Mouse (Mus musculus): ENCODE measurements around the gene Tbx10. TPM values are rescaled to one million over a fixed set of nuclear protein-coding genes. Genes with fewer than 3 reads are reported as not detected.
"Not testable (repeated sequence)": the region's sequence is repeated elsewhere in the genome, so short reads cannot be mapped to it uniquely, and the experiment has no call there.

Gene Tbx10
- polyA plus RNA-seq, 1 experiment from 2014 or later = 0.17 TPM

DNA sequence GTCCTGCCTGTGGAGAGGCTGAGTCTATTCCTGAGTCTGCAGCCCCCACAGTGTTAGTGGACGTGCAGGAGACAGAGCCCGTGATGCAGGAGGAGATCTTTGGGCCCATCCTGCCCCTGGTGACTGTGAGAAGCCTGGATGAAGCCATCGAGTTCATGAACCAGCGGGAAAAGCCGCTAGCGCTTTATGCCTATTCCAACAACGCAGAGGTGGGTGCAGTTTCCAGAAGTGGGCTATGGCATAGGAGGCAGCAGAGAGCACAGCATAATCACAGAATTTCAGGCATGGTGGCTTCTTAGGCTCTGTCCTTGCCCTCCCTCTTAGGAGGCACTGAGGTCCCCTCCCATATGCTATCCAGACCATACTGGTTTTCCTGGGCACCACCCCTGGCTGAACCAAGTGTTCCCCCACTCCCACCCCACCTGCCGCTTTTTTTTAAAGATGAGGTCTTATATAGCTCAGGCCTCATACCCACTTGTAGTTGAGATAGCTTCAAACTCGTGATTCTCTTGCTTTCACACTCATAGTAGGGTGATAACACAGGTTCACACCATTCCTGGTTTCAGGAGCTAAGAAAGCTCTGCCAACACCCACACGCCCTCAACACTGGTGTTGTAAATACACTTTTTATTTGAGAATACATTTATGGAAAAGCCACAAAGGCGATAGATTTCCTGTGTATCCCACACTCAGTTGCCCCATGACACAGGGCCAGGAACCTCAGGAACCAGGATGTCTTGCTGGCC lies 26.0 kb upstream of the Tbx10 start:
- Histone ChIP-seq H3K4me1 (ENCODE audit: control insufficient read depth, insufficient read depth, low read length) (peaks cover 4% of the 10 kb centered on the region; the same call in 1 of the 2 replicates), H3K27me3 (ENCODE audit: control insufficient read depth, insufficient read depth, low read length) (no peaks in the 10 kb centered on the region), H3K9ac (ENCODE audit: low read length) (no peak overlapping the region), H3K27ac (ENCODE audit: low read length) (no peak overlapping the region), H3K36me3 (ENCODE audit: control insufficient read depth, insufficient read depth, low read length) (no peaks in the 10 kb centered on the region), H3K4me2 (ENCODE audit: low read depth, low read length) (no peak overlapping the region), H3K9me3 (replicated peaks; ENCODE audit: control insufficient read depth, low read length) (no peaks in the 10 kb centered on the region), H3K4me3 (replicated peaks; ENCODE audit: low read length) (no peak overlapping the region)
- no peak for ATAC-seq (ENCODE audit: insufficient read depth, low FRiP score)
- 70% methylated on average over 11 of the region's 11 CpGs for WGBS

DNA sequence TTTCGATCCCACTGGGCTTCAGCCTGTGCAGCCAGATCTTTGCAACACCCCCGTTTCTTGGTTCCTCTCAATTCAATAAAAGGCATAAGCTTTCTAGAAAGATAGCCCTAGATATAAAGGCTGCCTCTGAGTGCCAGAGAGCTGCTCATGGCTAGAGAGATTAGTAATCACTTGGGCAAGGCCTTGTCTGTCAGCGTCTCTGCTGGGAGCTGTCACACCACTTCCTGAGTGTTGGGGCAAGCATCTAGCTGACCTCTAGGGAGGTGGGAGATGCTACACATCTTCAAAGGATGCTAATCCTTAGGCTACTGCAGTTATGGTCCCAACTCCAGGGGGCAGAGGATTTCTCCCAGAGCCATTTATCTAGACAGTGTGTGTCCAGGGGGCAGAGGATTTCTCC lies 25.3 kb upstream of the Tbx10 start:
- no peak overlapping the region for H3K27ac ChIP-seq (ENCODE audit: low read length)
- H3K9ac ChIP-seq (ENCODE audit: low read length) = no peak overlapping the region
- H3K27me3 ChIP-seq (ENCODE audit: control insufficient read depth, insufficient read depth, low read length) = no peaks in the 10 kb centered on the region
- H3K4me3 ChIP-seq (replicated peaks; ENCODE audit: low read length) = no peak overlapping the region
- peaks cover 4% of the 10 kb centered on the region; the same call in 1 of the 2 replicates for H3K4me1 ChIP-seq (ENCODE audit: control insufficient read depth, insufficient read depth, low read length)
- WGBS = 56% methylated on average over 3 of the region's 3 CpGs
- no peak for ATAC-seq (ENCODE audit: insufficient read depth, low FRiP score)
- no peaks in the 10 kb centered on the region for H3K9me3 ChIP-seq (replicated peaks; ENCODE audit: control insufficient read depth, low read length)
- H3K36me3 ChIP-seq (ENCODE audit: control insufficient read depth, insufficient read depth, low read length) = no peaks in the 10 kb centered on the region
- no peak overlapping the region for H3K4me2 ChIP-seq (ENCODE audit: low read depth, low read length)

DNA sequence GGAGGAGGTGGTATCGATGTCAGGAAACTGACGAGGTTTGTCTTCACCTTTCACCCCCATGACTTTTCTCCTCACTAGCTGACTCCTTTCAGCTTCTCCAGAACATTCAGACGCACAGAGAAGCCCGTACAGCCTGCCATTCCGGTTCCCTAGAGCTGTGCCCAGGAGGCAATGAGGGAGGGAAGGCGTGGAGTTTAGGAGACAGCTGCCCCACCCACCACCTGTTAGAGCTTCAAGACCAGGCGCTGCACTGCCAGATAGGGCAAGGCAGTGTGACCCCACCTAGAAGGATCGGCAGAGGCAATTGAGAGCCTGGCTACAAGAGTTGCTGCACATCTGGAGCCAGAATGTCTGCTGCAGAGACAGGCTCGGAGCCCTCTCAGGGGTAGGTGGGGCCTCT lies 20.3 kb upstream of the Tbx10 start, which contains the start of gene Aldh3b2:
TSS of gene Aldh3b2 (plus strand) at position 100 of the 400 bp plus-strand sequence.
- H3K27ac ChIP-seq (ENCODE audit: low read length) = peak within 1 kb of the TSS; percentile 40

DNA sequence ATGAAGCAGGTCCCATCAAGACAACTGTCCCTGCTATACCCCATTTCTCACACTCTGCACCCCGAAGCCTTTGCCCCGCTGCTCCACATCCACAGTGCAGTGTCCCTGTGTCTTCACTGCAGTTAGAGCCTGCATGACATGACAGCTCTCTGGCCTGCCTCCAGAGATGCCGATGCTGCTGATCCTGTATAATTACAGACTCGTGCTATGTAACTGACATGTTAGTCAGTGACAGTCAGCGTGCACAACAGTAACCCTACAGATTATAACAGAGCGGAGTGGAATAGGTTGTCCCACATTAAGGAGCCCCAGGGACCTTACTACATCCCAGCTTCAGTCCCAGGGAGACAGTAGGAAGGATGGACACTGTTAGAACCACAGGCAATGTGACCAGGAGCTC lies 17.9 kb upstream of the Tbx10 start:
- H3K36me3 ChIP-seq (ENCODE audit: control insufficient read depth, insufficient read depth, low read length); H3K4me1 ChIP-seq (ENCODE audit: control insufficient read depth, insufficient read depth, low read length); H3K27me3 ChIP-seq (ENCODE audit: control insufficient read depth, insufficient read depth, low read length); H3K4me3 ChIP-seq (replicated peaks; ENCODE audit: low read length); ATAC-seq (ENCODE audit: insufficient read depth, low FRiP score); H3K4me2 ChIP-seq (ENCODE audit: low read depth, low read length); H3K27ac ChIP-seq (ENCODE audit: low read length); H3K9me3 ChIP-seq (replicated peaks; ENCODE audit: control insufficient read depth, low read length); H3K9ac ChIP-seq (ENCODE audit: low read length): not testable (repeated sequence)
- 76% methylated on average over 6 of the region's 6 CpGs for WGBS

More for the DNA sequence above, 20.3 kb upstream of the Tbx10 start, which contains the start of gene Aldh3b2:
- H3K4me1 ChIP-seq (ENCODE audit: control insufficient read depth, insufficient read depth, low read length) = peaks cover 4% of the 10 kb centered on the region; the same call in 1 of the 2 replicates
- peak within 1 kb of the TSS; percentile 17; the same call in 1 of the 2 replicates for H3K4me2 ChIP-seq (ENCODE audit: low read depth, low read length)
- peak; percentile 87; the same call in 1 of the 2 replicates for ATAC-seq (ENCODE audit: insufficient read depth, low FRiP score)
- WGBS = 26% methylated on average over 9 of the region's 9 CpGs
- no peaks in the 10 kb centered on the region for H3K27me3 ChIP-seq (ENCODE audit: control insufficient read depth, insufficient read depth, low read length)
- peak within 1 kb of the TSS; percentile 3 for H3K4me3 ChIP-seq (replicated peaks; ENCODE audit: low read length)
- no peaks in the 10 kb centered on the region for H3K9me3 ChIP-seq (replicated peaks; ENCODE audit: control insufficient read depth, low read length)
- no peaks in the 10 kb centered on the region for H3K36me3 ChIP-seq (ENCODE audit: control insufficient read depth, insufficient read depth, low read length)
- 0 out of 2 replicates have a peak within 1 kb of the TSS, but pooled peaks have one; percentile 43 for H3K9ac ChIP-seq (ENCODE audit: low read length)

DNA sequence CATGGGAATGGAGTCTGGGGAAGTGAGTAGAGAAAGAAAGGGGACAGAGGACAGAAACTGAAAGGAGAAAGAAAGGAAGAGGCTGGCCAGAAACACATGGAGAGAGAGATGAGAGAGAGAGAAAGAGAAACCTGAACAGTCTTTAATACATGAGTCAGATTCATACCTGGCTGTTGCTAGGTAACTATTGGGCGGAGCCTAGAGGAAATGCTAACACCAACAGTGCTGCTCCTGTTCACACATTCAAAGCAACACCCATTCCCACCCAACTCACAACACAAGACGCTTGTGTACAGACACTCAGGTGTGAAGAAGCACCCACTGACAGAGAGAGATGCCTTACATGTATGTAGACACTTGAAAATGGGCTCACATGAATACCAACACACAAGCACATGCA lies 16.7 kb upstream of the Tbx10 start:
- Histone ChIP-seq H3K27me3 (ENCODE audit: control insufficient read depth, insufficient read depth, low read length) (no peaks in the 10 kb centered on the region), H3K9ac (ENCODE audit: low read length) (no peak overlapping the region), H3K4me2 (ENCODE audit: low read depth, low read length) (no peak overlapping the region), H3K4me3 (replicated peaks; ENCODE audit: low read length) (no peak overlapping the region), H3K9me3 (replicated peaks; ENCODE audit: control insufficient read depth, low read length) (no peaks in the 10 kb centered on the region), H3K27ac (ENCODE audit: low read length) (no peak overlapping the region; the same call in 1 of the 2 replicates), H3K4me1 (ENCODE audit: control insufficient read depth, insufficient read depth, low read length) (0 out of 2 replicates have a peak, but pooled peaks cover 2% of the 10 kb centered on the region), H3K36me3 (ENCODE audit: control insufficient read depth, insufficient read depth, low read length) (no peaks in the 10 kb centered on the region)
- no peak for ATAC-seq (ENCODE audit: insufficient read depth, low FRiP score)
- 61% methylated on average over 2 of the region's 2 CpGs for WGBS

DNA sequence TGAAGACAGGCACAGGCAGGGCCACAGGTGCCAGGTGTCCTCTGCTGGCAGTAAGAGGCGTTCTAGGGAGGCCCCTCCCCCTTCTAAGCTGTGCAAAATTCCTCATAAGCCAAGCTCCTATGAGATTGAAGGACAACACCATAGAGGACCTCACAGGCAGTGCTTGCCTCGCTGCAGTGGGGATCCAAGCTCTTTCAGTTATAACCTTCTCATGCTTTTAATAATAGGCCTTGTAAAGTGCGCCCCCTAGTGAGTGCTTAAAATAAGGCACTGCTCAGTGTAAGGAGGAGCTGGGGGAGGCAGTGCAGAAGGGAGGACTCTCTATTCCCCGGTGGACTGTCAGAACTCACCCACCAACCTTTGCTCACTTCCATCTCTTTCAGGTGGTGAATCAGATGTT lies 12.2 kb upstream of the Tbx10 start:
- H3K9ac ChIP-seq (ENCODE audit: low read length) = no peak overlapping the region; the same call in 1 of the 2 replicates
- no peak overlapping the region for H3K27ac ChIP-seq (ENCODE audit: low read length)
- peak; percentile 74 for ATAC-seq (ENCODE audit: insufficient read depth, low FRiP score)
- no peak overlapping the region for H3K4me3 ChIP-seq (replicated peaks; ENCODE audit: low read length)
- WGBS = 11% methylated on average over 4 of the region's 4 CpGs
- H3K4me2 ChIP-seq (ENCODE audit: low read depth, low read length) = no peak overlapping the region
- H3K9me3 ChIP-seq (replicated peaks; ENCODE audit: control insufficient read depth, low read length) = no peaks in the 10 kb centered on the region
- H3K36me3 ChIP-seq (ENCODE audit: control insufficient read depth, insufficient read depth, low read length) = no peaks in the 10 kb centered on the region
- 0 out of 2 replicates have a peak, but pooled peaks cover 2% of the 10 kb centered on the region for H3K4me1 ChIP-seq (ENCODE audit: control insufficient read depth, insufficient read depth, low read length)
- no peaks in the 10 kb centered on the region for H3K27me3 ChIP-seq (ENCODE audit: control insufficient read depth, insufficient read depth, low read length)

DNA sequence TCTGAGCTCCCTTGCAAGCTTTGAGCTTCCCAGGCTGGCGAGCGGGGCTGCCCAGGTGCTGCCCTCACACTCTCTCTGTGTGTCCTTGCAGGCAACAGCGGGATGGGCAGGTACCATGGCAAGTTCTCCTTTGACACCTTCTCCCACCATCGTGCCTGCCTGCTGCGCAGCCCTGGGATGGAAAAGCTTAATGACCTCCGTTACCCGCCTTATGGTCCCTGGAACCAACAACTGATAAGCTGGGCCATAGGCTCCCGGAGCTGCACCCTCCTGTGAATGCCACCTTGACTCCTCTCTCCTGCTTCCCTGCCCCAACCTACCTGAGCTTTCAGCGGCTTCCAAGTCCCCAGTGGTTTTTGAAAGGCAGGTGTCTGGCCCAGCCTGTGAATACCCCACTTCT lies 11.6 kb upstream of the Tbx10 start:
- no peak overlapping the region for H3K9ac ChIP-seq (ENCODE audit: low read length)
- no peaks in the 10 kb centered on the region for H3K36me3 ChIP-seq (ENCODE audit: control insufficient read depth, insufficient read depth, low read length)
- H3K4me3 ChIP-seq (replicated peaks; ENCODE audit: low read length) = no peak overlapping the region
- no peak overlapping the region for H3K27ac ChIP-seq (ENCODE audit: low read length)
- H3K4me2 ChIP-seq (ENCODE audit: low read depth, low read length) = no peak overlapping the region
- no peaks in the 10 kb centered on the region for H3K9me3 ChIP-seq (replicated peaks; ENCODE audit: control insufficient read depth, low read length)
- H3K4me1 ChIP-seq (ENCODE audit: control insufficient read depth, insufficient read depth, low read length) = peaks cover 3% of the 10 kb centered on the region; the same call in 1 of the 2 replicates
- ATAC-seq (ENCODE audit: insufficient read depth, low FRiP score) = no peak
- 69% methylated on average over 9 of the region's 9 CpGs for WGBS
- H3K27me3 ChIP-seq (ENCODE audit: control insufficient read depth, insufficient read depth, low read length) = no peaks in the 10 kb centered on the region

DNA sequence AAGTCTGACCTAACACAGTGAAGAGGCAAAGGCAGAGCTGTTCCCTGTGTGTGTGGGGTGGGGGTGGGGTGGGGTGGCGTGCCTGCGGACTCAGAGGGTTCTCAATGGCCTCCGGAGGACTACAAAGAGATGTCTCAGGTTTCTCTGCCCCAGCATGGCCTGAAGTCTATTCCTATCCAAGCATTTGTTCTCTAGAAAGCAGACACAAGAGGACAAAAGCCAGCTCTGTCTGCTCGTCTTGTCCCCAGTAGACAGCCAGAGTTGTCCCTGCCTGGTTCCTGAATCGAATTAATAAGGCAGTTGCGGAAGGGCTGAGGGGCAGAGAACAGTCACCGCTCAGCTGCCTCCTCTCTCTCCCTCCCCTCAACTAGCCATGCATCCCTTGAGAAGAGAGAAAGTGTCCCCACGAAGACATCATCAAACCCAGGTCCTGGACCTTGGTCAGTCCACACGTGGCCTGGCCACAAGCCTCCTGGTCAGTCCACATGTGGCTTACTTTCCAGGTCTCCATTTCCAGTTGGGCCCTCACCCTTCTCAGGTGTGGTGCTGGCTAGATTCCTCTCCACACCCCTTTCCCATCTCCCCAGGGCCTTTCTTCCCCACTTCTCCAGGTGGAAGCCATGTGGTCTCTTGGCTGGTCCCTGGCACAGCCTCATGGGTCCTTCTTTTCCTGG lies 8.9 kb upstream of the Tbx10 start:
- no peak for ATAC-seq (ENCODE audit: insufficient read depth, low FRiP score)
- Histone ChIP-seq H3K9me3 (replicated peaks; ENCODE audit: control insufficient read depth, low read length) (no peaks in the 10 kb centered on the region), H3K36me3 (ENCODE audit: control insufficient read depth, insufficient read depth, low read length) (no peaks in the 10 kb centered on the region), H3K4me1 (ENCODE audit: control insufficient read depth, insufficient read depth, low read length) (peaks cover 14% of the 10 kb centered on the region), H3K4me3 (replicated peaks; ENCODE audit: low read length) (no peak overlapping the region), H3K27me3 (ENCODE audit: control insufficient read depth, insufficient read depth, low read length) (no peaks in the 10 kb centered on the region), H3K9ac (ENCODE audit: low read length) (no peak overlapping the region), H3K4me2 (ENCODE audit: low read depth, low read length) (no peak overlapping the region), H3K27ac (ENCODE audit: low read length) (no peak overlapping the region)
- WGBS = 55% methylated on average over 9 of the region's 9 CpGs

DNA sequence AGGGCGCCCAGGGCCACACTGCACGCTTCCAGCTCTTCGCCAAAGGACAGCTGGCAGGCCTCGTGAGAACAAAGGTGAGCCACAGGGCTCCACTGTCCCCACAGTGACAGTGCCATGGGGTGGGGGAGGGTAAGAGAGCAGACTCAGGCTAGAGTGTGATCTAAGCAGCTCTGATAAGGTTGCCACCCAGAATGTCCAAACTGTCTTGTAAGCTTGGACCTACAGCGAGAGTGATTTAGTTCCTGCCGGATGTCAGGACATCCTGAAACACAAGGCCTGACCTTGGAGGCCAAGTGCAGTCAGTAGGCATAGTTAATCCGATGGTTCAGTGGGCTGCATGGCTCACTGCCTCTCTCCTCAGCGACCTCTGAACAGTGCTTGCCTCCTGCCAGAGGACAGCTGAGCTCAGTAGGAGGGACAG lies 7.3 kb upstream of the Tbx10 start:
- no peak overlapping the region for H3K4me2 ChIP-seq (ENCODE audit: low read depth, low read length)
- no peak overlapping the region for H3K9ac ChIP-seq (ENCODE audit: low read length)
- no peak overlapping the region for H3K4me3 ChIP-seq (replicated peaks; ENCODE audit: low read length)
- peaks cover 12% of the 10 kb centered on the region for H3K4me1 ChIP-seq (ENCODE audit: control insufficient read depth, insufficient read depth, low read length)
- ATAC-seq (ENCODE audit: insufficient read depth, low FRiP score) = no peak
- 0 out of 2 replicates have a peak overlapping the region, but pooled peaks have one; percentile 21 for H3K27ac ChIP-seq (ENCODE audit: low read length)
- no peaks in the 10 kb centered on the region for H3K36me3 ChIP-seq (ENCODE audit: control insufficient read depth, insufficient read depth, low read length)
- no peaks in the 10 kb centered on the region for H3K9me3 ChIP-seq (replicated peaks; ENCODE audit: control insufficient read depth, low read length)
- WGBS = 34% methylated on average over 8 of the region's 8 CpGs
- H3K27me3 ChIP-seq (ENCODE audit: control insufficient read depth, insufficient read depth, low read length) = no peaks in the 10 kb centered on the region

Data from stomach, embryonic 16.5 days (tissue).